Mouse (Mus musculus): Measurements from ENCODE around the gene Chst3.
"Not testable (repeated sequence)": the region's sequence is repeated elsewhere in the genome, so short reads cannot be mapped to it uniquely, and the experiment has no call there.

Chst3 gene

GRCm38 (mm10) chr10:60235876-60236275, 16.8 kb upstream of the Chst3 start:
- in situ Hi-C loops (cut with MboI; ENCODE audit: low sequenced_read_pairs), result loop anchor here (5.0 kb wide), 1 partner anchor 79 kb away; no protein-coding TSS in a partner anchor

GRCm38 (mm10) chr10:60234006-60234405, 14.9 kb upstream of the Chst3 start:
- in situ Hi-C loops (cut with MboI; ENCODE audit: low sequenced_read_pairs), result no loop called here

- in situ Hi-C loops (cut with MboI; ENCODE audit: low sequenced_read_pairs), result no loop called here
Measured at GRCm38 (mm10) chr10:60230321-60231088, 11.4 kb upstream of the Chst3 start.

- in situ Hi-C loops (cut with MboI; ENCODE audit: low sequenced_read_pairs), result no loop called here
Measured at GRCm38 (mm10) chr10:60229113-60229512, 10.1 kb upstream of the Chst3 start.

GRCm38 (mm10) chr10:60227666-60228065, 8.6 kb upstream of the Chst3 start:
- in situ Hi-C loops (cut with MboI; ENCODE audit: low sequenced_read_pairs), result no loop called here

GRCm38 (mm10) chr10:60224601-60225000, 5.5 kb upstream of the Chst3 start:
- in situ Hi-C loops (cut with MboI; ENCODE audit: low sequenced_read_pairs), result no loop called here

GRCm38 (mm10) chr10:60221571-60222259, 2.7 kb upstream of the Chst3 start:
- in situ Hi-C loops (cut with MboI; ENCODE audit: low sequenced_read_pairs), result not testable (repeated sequence)

- in situ Hi-C loops (cut with MboI; ENCODE audit: low sequenced_read_pairs), result no loop called here
Measured at GRCm38 (mm10) chr10:60220607-60221006, 1.5 kb upstream of the Chst3 start.

- in situ Hi-C loops (cut with MboI; ENCODE audit: low sequenced_read_pairs), result no loop called here
Measured at GRCm38 (mm10) chr10:60220042-60220523, 1.0 kb upstream of the Chst3 start.

- in situ Hi-C loops (cut with MboI; ENCODE audit: low sequenced_read_pairs), result no loop called here
Measured at GRCm38 (mm10) chr10:60218033-60218590, 948 bp downstream of the Chst3 start.

GRCm38 (mm10) chr10:60216331-60217095, 2.5 kb downstream of the Chst3 start:
- in situ Hi-C loops (cut with MboI; ENCODE audit: low sequenced_read_pairs), result no loop called here

- in situ Hi-C loops (cut with MboI; ENCODE audit: low sequenced_read_pairs), result no loop called here
Measured at GRCm38 (mm10) chr10:60215077-60215960, 3.7 kb downstream of the Chst3 start.

- in situ Hi-C loops (cut with MboI; ENCODE audit: low sequenced_read_pairs), result no loop called here
Measured at GRCm38 (mm10) chr10:60212589-60213379, 6.3 kb downstream of the Chst3 start.

GRCm38 (mm10) chr10:60211501-60212005, 7.5 kb downstream of the Chst3 start:
- in situ Hi-C loops (cut with MboI; ENCODE audit: low sequenced_read_pairs), result no loop called here

GRCm38 (mm10) chr10:60210468-60210867, 8.6 kb downstream of the Chst3 start:
- in situ Hi-C loops (cut with MboI; ENCODE audit: low sequenced_read_pairs), result no loop called here

- in situ Hi-C loops (cut with MboI; ENCODE audit: low sequenced_read_pairs), result no loop called here
Measured at GRCm38 (mm10) chr10:60209237-60209636, 9.8 kb downstream of the Chst3 start.

- in situ Hi-C loops (cut with MboI; ENCODE audit: low sequenced_read_pairs), result no loop called here
Measured at GRCm38 (mm10) chr10:60207166-60207705, 11.8 kb downstream of the Chst3 start.

GRCm38 (mm10) chr10:60205601-60206241, 13.3 kb downstream of the Chst3 start:
- in situ Hi-C loops (cut with MboI; ENCODE audit: low sequenced_read_pairs), result no loop called here

Data from CH12F3 (cell line).